Mouse (Mus musculus) hindbrain, embryonic 12.5 days (tissue): ENCODE results near the gene Helz. TPM values are rescaled to one million over a fixed set of nuclear protein-coding genes. Genes with fewer than 3 reads are reported as not detected.
"Not testable (repeated sequence)": the region's sequence is repeated elsewhere in the genome, so short reads cannot be mapped to it uniquely, and the experiment has no call there.

ENCODE experiments used
- ATAC-seq: fragments of 200-750 bp; cut with Nextera tagmentation; 2 replicates; pipeline ENCODE4 v1.8.0; 2017; ENCODE audit warnings: moderate TSS enrichment; ENCODE audit not compliant: low FRiP score
- H3K27ac ChIP-seq: fragments of 300-500 bp; sonication (generic); 2 replicates; pipeline ENCODE4 v1.5.1; 2016; ENCODE audit warnings: mild to moderate bottlenecking
- H3K27me3 ChIP-seq: fragments of 300-500 bp; sonication (generic); 2 replicates; pipeline ENCODE4 v1.6.1; 2016; ENCODE audit warnings: mild to moderate bottlenecking
- H3K36me3 ChIP-seq: fragments of 300-500 bp; sonication (generic); 2 replicates; pipeline ENCODE4 v1.6.1; 2016; ENCODE audit warnings: mild to moderate bottlenecking
- H3K4me1 ChIP-seq: fragments of 300-500 bp; sonication (generic); 2 replicates; pipeline ENCODE4 v1.6.1; 2016
- H3K4me2 ChIP-seq: fragments of 300-500 bp; sonication (generic); replicated peaks from 2 replicates; pipeline ENCODE4 v1.6.1; 2016; ENCODE audit warnings: mild to moderate bottlenecking
- H3K4me3 ChIP-seq: fragments of 300-500 bp; sonication (generic); 2 replicates; pipeline ENCODE4 v1.5.1; 2016; ENCODE audit warnings: mild to moderate bottlenecking
- H3K9ac ChIP-seq: fragments of 300-500 bp; sonication (generic); 2 replicates; pipeline ENCODE4 v1.6.1; 2016; ENCODE audit warnings: mild to moderate bottlenecking, moderate library complexity
- H3K9me3 ChIP-seq: fragments of 300-500 bp; sonication (generic); replicated peaks from 2 replicates; pipeline ENCODE4 v1.6.1; 2016; ENCODE audit warnings: mild to moderate bottlenecking
- WGBS: fragments of 180-500 bp; shearing (Covaris S2); methylation state at CpG from one replicate; pipeline ENCODE4 v1.1.7; 2016; 5-methylcytosine and 5-hydroxymethylcytosine counted together
- polyA plus RNA-seq: library from polyadenylated mRNA; unstranded; fragments of >200 nt; fragmentation: Nextera tagmentation; extraction: Ambion mirVana; gene quantifications from 2 replicates; pipeline ENCODE4 v1.2.1, GENCODE M21; 2016

Helz gene
- polyA plus RNA-seq: 21.4 and 22.6 TPM in 2 replicates

DNA sequence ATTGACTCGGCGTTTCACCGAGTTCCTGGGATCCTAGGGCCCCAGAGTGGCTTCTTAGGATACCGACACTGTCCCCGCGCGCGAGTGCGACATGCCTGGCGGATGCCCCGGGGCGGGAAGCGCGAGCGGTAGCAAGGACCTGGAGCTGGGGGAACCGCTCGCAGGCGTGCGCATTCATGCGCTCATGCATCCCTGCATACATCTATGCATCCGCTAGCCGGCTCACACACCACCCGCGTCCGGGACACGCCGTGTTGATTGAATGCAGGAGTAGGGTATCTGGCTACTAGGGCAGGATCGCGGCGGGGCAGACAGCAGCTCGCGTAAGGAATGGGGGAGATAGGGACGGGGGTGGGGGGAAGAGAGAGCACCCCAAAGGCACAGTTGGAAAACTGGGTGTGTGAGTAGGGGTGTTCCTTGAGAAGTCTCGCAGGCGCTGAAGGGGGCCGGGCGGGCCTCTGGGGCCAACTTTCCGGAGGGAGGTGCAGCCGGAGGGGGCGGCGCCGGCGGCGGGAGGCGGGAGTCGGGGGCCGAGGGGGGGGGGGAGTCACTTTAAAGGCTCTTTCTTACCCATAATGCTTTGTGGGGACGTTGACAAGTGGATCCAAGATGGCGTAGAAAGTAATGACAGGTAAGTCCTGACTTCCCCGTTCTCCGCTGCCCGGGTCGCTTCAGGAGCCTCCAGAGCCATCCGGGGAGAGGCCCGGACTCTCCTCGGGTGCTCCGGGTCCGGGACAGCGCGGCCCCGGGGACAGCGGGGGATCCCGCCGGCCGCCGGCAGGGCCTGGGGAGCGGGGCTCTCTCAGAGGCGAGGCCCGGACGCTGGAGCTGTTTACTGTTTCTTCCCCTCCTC, at the start of gene Helz:
TSS of gene Helz (plus strand) at position 580 of the 853 bp plus-strand sequence.
- under 1% methylated on average over 60 of the region's 70 CpGs for WGBS
- H3K27ac ChIP-seq: peak within 1 kb of the TSS; percentile 69
- peak; percentile 86 for ATAC-seq

DNA sequence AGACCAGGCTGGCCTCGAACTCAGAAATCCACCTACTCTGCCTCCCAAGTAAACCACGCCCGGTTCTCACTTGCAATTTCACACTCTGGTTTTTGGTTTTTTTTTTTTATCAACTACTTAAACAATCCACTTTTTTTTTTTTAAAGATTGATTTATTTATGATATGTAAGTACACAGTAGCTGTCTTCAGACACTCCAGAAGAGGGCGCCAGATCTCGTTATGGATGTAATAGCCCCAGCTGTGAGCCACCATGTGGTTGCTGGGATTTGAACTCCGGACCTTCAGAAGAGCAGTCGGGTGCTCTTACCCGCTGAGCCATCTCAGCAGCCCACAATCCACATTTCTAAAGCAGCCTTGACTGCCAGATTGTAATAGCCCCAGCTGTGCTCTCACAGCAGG, 44.9 kb upstream of the Helz start:
- no peak overlapping the region for H3K9ac ChIP-seq
- no peak overlapping the region for H3K27ac ChIP-seq
- no peaks in the 10 kb centered on the region for H3K27me3 ChIP-seq
- 84% methylated on average over 8 of the region's 8 CpGs for WGBS
- H3K4me2 ChIP-seq: no peak overlapping the region
- H3K9me3 ChIP-seq: no peaks in the 10 kb centered on the region
- no peaks in the 10 kb centered on the region for H3K4me1 ChIP-seq
- no peak for ATAC-seq
- H3K36me3 ChIP-seq: peaks cover 23% of the 10 kb centered on the region
- no peak overlapping the region for H3K4me3 ChIP-seq

More for the DNA sequence above, at the start of gene Helz:
- H3K4me1 ChIP-seq: peaks cover 16% of the 10 kb centered on the region
- H3K36me3 ChIP-seq: peaks cover 7% of the 10 kb centered on the region; the same call in 1 of the 2 replicates
- H3K4me2 ChIP-seq: peak within 1 kb of the TSS; percentile 100
- H3K4me3 ChIP-seq: peak within 1 kb of the TSS; percentile 90
- peaks cover 10% of the 10 kb centered on the region; the same call in 1 of the 2 replicates for H3K27me3 ChIP-seq
- peak within 1 kb of the TSS; percentile 94 for H3K9ac ChIP-seq
- no peaks in the 10 kb centered on the region for H3K9me3 ChIP-seq

DNA sequence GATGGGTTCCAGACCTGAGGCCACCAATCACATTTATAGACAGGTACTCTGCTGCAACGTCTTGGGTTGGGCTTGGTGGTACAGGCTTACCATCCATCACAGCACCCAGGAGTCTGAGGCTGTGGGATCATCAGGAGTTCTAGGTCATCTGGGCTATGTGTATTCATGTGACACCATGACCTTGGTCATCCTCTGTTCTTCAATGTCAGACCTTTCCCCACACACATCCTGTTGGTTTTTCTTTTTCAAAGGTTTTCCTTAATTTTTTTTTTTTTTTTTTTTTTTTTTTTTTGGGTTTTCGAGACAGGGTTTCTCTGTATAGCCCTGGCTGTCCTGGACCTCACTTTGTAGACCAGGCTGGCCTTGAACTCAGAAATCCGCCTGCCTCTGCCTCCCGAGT, 43.4 kb upstream of the Helz start:
- H3K9me3 ChIP-seq, H3K27ac ChIP-seq, H3K4me3 ChIP-seq, ATAC-seq, H3K4me2 ChIP-seq, H3K9ac ChIP-seq, H3K27me3 ChIP-seq, H3K4me1 ChIP-seq, H3K36me3 ChIP-seq: not testable (repeated sequence)
- WGBS: 99% methylated on average over 3 of the region's 4 CpGs

GRCm38 (mm10) chr11:107506260-107506659, 41.5 kb upstream of the Helz start:
- H3K4me3 ChIP-seq: no peak overlapping the region
- H3K4me1 ChIP-seq: peaks cover 16% of the 10 kb centered on the region
- 0 out of 2 replicates have a peak, but pooled peaks cover 3% of the 10 kb centered on the region for H3K36me3 ChIP-seq
- H3K9ac ChIP-seq: no peak overlapping the region
- ATAC-seq: no peak
- WGBS: 71% methylated on average over 1 of the region's 1 CpGs
- no peak overlapping the region for H3K4me2 ChIP-seq
- H3K9me3 ChIP-seq: no peaks in the 10 kb centered on the region
- H3K27me3 ChIP-seq: peaks cover 8% of the 10 kb centered on the region; the same call in 1 of the 2 replicates
- H3K27ac ChIP-seq: no peak overlapping the region

- H3K4me2 ChIP-seq: peak overlapping the region; percentile 35
- peaks cover 8% of the 10 kb centered on the region; the same call in 1 of the 2 replicates for H3K27me3 ChIP-seq
- peaks cover 16% of the 10 kb centered on the region for H3K4me1 ChIP-seq
- H3K9me3 ChIP-seq: no peaks in the 10 kb centered on the region
- H3K27ac ChIP-seq: no peak overlapping the region
- 18% methylated on average over 11 of the region's 11 CpGs for WGBS
- no peak overlapping the region for H3K9ac ChIP-seq
- H3K4me3 ChIP-seq: no peak overlapping the region
- ATAC-seq: peak; percentile 56
- no peaks in the 10 kb centered on the region for H3K36me3 ChIP-seq
These were observed 37.9 kb upstream of the Helz start for GRCm38 (mm10) chr11:107509631-107510338.

DNA sequence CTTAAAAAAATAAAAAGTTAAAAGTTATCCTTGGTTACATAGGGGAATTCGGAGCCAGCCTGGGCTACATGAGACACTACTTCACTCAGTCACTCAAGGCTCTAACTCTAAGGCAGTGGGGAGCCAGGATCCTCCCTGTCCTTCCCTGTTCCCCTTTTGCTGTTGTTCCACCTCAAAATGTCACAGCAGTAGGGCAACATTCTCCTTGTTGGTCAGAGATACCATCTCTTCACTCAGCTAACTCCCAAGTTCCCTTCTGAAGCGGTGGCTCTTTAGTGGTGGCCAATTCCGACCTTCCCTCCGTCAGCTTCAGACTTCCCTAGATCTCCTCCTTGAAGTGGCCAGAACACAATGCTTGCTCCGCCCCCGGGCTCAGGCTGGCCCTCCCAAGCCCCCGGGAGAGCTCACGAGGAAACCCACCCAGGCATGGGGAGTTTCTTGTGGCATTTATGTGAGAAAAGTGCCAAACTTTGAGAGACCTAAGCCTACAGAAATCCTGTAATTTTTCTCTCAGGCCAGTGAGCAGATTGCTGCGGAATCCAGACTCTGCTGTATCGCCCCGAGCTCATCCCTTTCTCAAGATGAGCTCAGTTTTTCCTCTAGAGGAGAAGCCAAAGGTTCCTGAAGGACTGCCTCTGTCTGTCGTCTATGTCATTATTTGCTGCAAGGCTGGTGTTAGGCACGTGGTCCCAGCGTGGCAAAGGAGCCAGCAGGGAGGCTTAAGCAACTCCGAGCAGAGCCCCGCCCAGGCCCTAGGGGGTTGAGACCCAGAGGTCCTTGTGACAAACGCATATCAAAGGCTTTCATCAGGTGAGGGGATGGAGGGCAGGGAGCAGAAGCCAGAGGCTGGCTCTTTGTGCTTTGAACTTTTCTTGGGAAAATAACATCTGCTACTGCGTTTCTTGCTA, 37.1 kb upstream of the Helz start:
- Histone ChIP-seq H3K4me2 (peak overlapping the region; percentile 35), H3K27ac (no peak overlapping the region)

GRCm38 (mm10) chr11:107511954-107512353, 35.8 kb upstream of the Helz start:
- H3K4me1 ChIP-seq: peaks cover 16% of the 10 kb centered on the region
- not testable (repeated sequence) for H3K36me3 ChIP-seq, H3K9ac ChIP-seq, H3K27me3 ChIP-seq, H3K4me3 ChIP-seq, H3K27ac ChIP-seq, ATAC-seq, H3K9me3 ChIP-seq, H3K4me2 ChIP-seq
- 54% methylated on average over 5 of the region's 5 CpGs for WGBS

More for the DNA sequence above, 37.1 kb upstream of the Helz start:
- H3K9ac ChIP-seq: peak overlapping the region; percentile 23
- no peaks in the 10 kb centered on the region for H3K9me3 ChIP-seq
- no peak for ATAC-seq
- H3K4me1 ChIP-seq: peaks cover 16% of the 10 kb centered on the region
- H3K27me3 ChIP-seq: peaks cover 8% of the 10 kb centered on the region; the same call in 1 of the 2 replicates
- WGBS: 4% methylated on average over 18 of the region's 18 CpGs
- H3K4me3 ChIP-seq: 0 out of 2 replicates have a peak overlapping the region, but pooled peaks have one; percentile 4
- H3K36me3 ChIP-seq: no peaks in the 10 kb centered on the region

DNA sequence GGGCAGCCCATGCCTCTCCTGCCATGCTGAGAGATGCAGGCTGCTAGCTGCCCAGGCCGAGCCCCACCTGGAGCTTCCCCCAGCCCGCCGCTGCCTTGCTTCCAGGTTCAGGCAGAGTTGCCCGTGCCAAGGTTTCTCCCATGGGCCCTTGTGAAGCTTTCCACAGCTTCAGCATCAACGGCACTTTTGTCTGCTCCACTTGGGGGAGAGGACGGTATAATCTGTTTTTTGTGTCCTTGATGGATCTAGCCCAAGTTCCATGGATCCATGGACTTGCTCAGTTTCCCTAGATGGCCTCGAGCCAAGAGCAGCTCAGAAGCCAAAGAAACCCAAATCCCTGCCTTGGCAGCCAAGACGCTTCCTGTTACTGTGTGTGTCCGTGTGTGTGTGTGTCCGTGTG, 34.7 kb upstream of the Helz start:
- 82% methylated on average over 10 of the region's 10 CpGs for WGBS
- Histone ChIP-seq H3K4me1 (peaks cover 16% of the 10 kb centered on the region), H3K4me2 (no peak overlapping the region)

GRCm38 (mm10) chr11:107516387-107516786, 31.3 kb upstream of the Helz start:
- ATAC-seq: no peak
- WGBS: 94% methylated on average over 2 of the region's 2 CpGs
- Histone ChIP-seq H3K9ac (no peak overlapping the region), H3K4me1 (no peaks in the 10 kb centered on the region), H3K27ac (no peak overlapping the region), H3K4me3 (no peak overlapping the region), H3K27me3 (no peaks in the 10 kb centered on the region), H3K36me3 (no peaks in the 10 kb centered on the region), H3K9me3 (no peaks in the 10 kb centered on the region), H3K4me2 (no peak overlapping the region)

More for the DNA sequence above, 34.7 kb upstream of the Helz start:
- Histone ChIP-seq H3K36me3 (no peaks in the 10 kb centered on the region), H3K9me3 (no peaks in the 10 kb centered on the region), H3K27ac (no peak overlapping the region), H3K9ac (no peak overlapping the region), H3K27me3 (peaks cover 8% of the 10 kb centered on the region; the same call in 1 of the 2 replicates), H3K4me3 (no peak overlapping the region)
- no peak for ATAC-seq

DNA sequence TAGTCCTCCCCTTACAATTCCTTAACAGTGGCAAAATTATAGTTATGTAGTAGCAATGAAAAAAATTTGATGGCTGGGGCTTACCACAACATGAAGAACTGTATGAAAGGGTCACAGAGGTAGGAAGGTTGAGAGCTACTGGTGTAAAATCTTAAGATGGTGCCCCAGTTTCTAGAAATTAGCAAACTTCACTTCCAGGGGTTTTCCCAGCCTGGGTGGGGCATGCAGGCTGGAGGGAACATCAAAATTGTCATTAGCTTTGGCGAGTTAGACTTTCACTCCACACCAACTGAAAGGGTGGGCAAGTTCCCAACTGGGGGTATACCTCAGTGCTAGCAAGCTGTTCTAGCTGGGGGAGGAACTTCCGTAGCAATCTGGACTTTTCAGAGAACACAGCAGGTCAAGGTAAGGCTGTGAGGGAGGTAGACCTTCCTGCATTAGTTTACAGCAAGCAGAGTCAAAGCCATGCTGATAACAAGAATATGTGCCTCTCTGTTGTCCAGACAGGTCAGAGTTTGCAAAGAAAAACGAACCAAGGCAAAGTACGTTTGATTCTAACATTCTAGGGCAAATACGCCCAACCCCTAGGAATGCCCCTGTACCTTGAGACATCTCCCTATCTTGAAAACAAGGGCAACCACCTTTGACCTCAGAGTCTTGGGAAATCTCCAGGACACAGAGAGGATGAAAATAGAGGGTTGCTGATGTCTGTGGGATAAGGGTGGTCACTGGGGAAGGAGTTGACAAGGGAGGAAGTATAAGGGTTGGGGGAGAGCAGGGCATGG, 28.9 kb upstream of the Helz start:
- no peak for ATAC-seq
- H3K4me1 ChIP-seq: no peaks in the 10 kb centered on the region
- H3K4me2 ChIP-seq: no peak overlapping the region
- no peaks in the 10 kb centered on the region for H3K9me3 ChIP-seq
- H3K4me3 ChIP-seq: no peak overlapping the region
- H3K9ac ChIP-seq: no peak overlapping the region
- no peaks in the 10 kb centered on the region for H3K27me3 ChIP-seq
- no peaks in the 10 kb centered on the region for H3K36me3 ChIP-seq
- no peak overlapping the region for H3K27ac ChIP-seq
- WGBS: 82% methylated on average over 5 of the region's 5 CpGs

DNA sequence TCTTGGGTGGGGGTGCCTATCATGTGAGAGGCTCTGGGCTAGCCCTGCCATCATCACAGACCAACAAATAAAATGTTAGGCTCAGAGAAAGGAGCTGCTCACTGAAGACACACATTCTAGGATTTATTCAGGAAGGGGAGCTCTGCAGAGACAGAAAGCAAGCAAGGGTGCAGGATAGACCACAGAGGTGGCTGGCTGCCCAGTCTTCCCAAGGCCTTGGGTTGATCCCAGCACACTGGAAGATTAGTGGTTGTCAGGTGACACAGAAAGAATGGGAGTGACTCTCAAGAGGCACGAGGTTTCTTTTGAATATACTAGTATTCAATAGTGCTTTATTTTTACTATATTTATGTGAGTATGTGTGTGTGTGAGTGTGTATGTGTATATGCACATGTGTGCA, 26.6 kb upstream of the Helz start:
- no peak overlapping the region for H3K27ac ChIP-seq
- no peak overlapping the region for H3K4me3 ChIP-seq
- H3K4me2 ChIP-seq: no peak overlapping the region
- no peaks in the 10 kb centered on the region for H3K4me1 ChIP-seq
- WGBS: 57% methylated on average over 1 of the region's 1 CpGs
- H3K27me3 ChIP-seq: no peaks in the 10 kb centered on the region
- H3K9ac ChIP-seq: no peak overlapping the region
- no peak for ATAC-seq
- no peaks in the 10 kb centered on the region for H3K9me3 ChIP-seq
- no peaks in the 10 kb centered on the region for H3K36me3 ChIP-seq
